ENCODE assay signal across 8 mouse cellular contexts in the genomic region with DNA sequence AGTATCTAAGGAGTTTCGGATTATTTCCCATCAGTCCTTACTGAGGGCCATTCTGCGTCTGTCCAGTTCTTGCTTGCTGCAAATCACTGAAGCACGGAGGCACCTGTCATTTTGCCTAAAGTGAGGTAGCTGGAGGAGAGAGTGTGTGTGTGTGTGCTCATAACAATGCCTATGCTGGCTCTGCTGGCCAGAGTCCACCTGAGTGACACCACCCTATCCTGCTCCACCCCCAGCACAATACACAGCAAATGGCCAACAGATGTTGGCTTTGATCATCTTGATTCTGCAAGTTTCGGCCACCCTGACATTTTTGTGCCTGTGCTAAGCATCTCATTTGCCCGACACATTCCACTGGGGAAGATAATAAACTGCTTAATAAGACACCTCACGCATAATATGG. TPM values are rescaled to one million over a fixed set of nuclear protein-coding genes. Genes with fewer than 3 reads are reported as not detected.
A peak's percentile ranks its signal among the peaks of the same experiment; 100 is the strongest.
DNase-seq lines count a peak whose midpoint lies in the region; ATAC-seq and TF ChIP-seq lines count a peak whose summit lies in the region.

No protein-coding gene starts in this region.

- H3K27ac ChIP-seq in lung, postnatal 0 days (ENCODE audit: low read length), result no peak overlapping the region
- no peak overlapping the region for H3K27ac ChIP-seq in heart, postnatal 0 days (ENCODE audit: low read depth)
- no peak overlapping the region for H3K27ac ChIP-seq in limb, embryonic 15.5 days
- H3K27ac ChIP-seq in stomach, embryonic 15.5 days, result 0 out of 2 replicates have a peak overlapping the region, but pooled peaks have one; percentile 79

- H3K4me1 ChIP-seq in lung, postnatal 0 days (ENCODE audit: insufficient read depth, low read depth, low read length), result peaks cover 31% of the 10 kb centered on the region; the same call in 1 of the 2 replicates
- peaks cover 25% of the 10 kb centered on the region; the same call in 1 of the 2 replicates for H3K4me1 ChIP-seq in heart, postnatal 0 days (ENCODE audit: control insufficient read depth, insufficient read depth)
- H3K4me1 ChIP-seq in limb, embryonic 15.5 days, result peaks cover 35% of the 10 kb centered on the region
- peaks cover 47% of the 10 kb centered on the region for H3K4me1 ChIP-seq in stomach, embryonic 15.5 days

- no peaks in the 10 kb centered on the region for H3K36me3 ChIP-seq in lung, postnatal 0 days (ENCODE audit: insufficient read depth, low read length)
- no peaks in the 10 kb centered on the region for H3K36me3 ChIP-seq in heart, postnatal 0 days (replicated peaks; ENCODE audit: control insufficient read depth, insufficient read depth, low read length)
- no peaks in the 10 kb centered on the region for H3K36me3 ChIP-seq in limb, embryonic 15.5 days
- no peaks in the 10 kb centered on the region for H3K36me3 ChIP-seq in stomach, embryonic 15.5 days

- no peak overlapping the region for H3K9ac ChIP-seq in lung, postnatal 0 days (replicated peaks; ENCODE audit: low read depth)
- H3K9ac ChIP-seq in heart, postnatal 0 days (replicated peaks; ENCODE audit: low read depth, low read length), result no peak overlapping the region
- H3K9ac ChIP-seq in limb, embryonic 15.5 days, result no peak overlapping the region
- H3K9ac ChIP-seq in stomach, embryonic 15.5 days, result no peak overlapping the region

- H3K9me3 ChIP-seq in lung, postnatal 0 days (ENCODE audit: low read length), result no peaks in the 10 kb centered on the region
- H3K9me3 ChIP-seq in heart, postnatal 0 days (replicated peaks; ENCODE audit: control insufficient read depth, low read length), result no peaks in the 10 kb centered on the region
- no peaks in the 10 kb centered on the region for H3K9me3 ChIP-seq in limb, embryonic 15.5 days
- no peaks in the 10 kb centered on the region for H3K9me3 ChIP-seq in stomach, embryonic 15.5 days

- no peak overlapping the region for H3K4me3 ChIP-seq in lung, postnatal 0 days (ENCODE audit: low read depth, low read length)
- H3K4me3 ChIP-seq in heart, postnatal 0 days (ENCODE audit: low read depth, low read length), result no peak overlapping the region
- H3K4me3 ChIP-seq in limb, embryonic 15.5 days, result peak overlapping the region; percentile 56
- H3K4me3 ChIP-seq in stomach, embryonic 15.5 days (replicated peaks), result peak overlapping the region; percentile 80

- 73% methylated on average over 6 of the region's 6 CpGs for WGBS in lung, postnatal 0 days
- WGBS in heart, postnatal 0 days, result 84% methylated on average over 6 of the region's 6 CpGs
- WGBS in limb, embryonic 15.5 days, result 51% methylated on average over 6 of the region's 6 CpGs
- WGBS in stomach, embryonic 15.5 days, result 75% methylated on average over 6 of the region's 6 CpGs

- no peak for TF ChIP-seq CTCF in lung, postnatal 0 days (IDR thresholded peaks at IDR 0.05)
- TF ChIP-seq CTCF in heart, postnatal 0 days (IDR thresholded peaks at IDR 0.05; ENCODE audit: low read depth), result no peak

- DNase-seq in lung, postnatal 0 days (ENCODE audit: low spot score), result no peak
- DNase-seq in lung, postnatal 10 days, result no peak
- DNase-seq in heart, postnatal 0 days (ENCODE audit: low spot score), result no peak
- DNase-seq in cerebellum, adult 11 months, result no peak
- DNase-seq in adrenal gland, adult (ENCODE audit: inconsistent age in 2 of 2, low spot score in 1 of 2), result no peak

- H3K27me3 ChIP-seq in lung, postnatal 0 days (replicated peaks; ENCODE audit: insufficient read depth, low read length), result no peaks in the 10 kb centered on the region
- H3K27me3 ChIP-seq in heart, postnatal 0 days (ENCODE audit: control insufficient read depth, insufficient read depth, low read length), result peaks cover 10% of the 10 kb centered on the region
- peaks cover 8% of the 10 kb centered on the region for H3K27me3 ChIP-seq in limb, embryonic 15.5 days
- 0 out of 2 replicates have a peak, but pooled peaks cover 3% of the 10 kb centered on the region for H3K27me3 ChIP-seq in stomach, embryonic 15.5 days (replicated peaks)

- ATAC-seq in lung, postnatal 0 days, result no peak
- ATAC-seq in heart, postnatal 0 days (ENCODE audit: insufficient read depth, low read depth), result no peak
- ATAC-seq in limb, embryonic 15.5 days (ENCODE audit: insufficient number of reproducible peaks, low FRiP score, low TSS enrichment, low read depth), result no peak
- no peak for ATAC-seq in stomach, embryonic 15.5 days (ENCODE audit: insufficient read depth, low FRiP score, low read depth)
- ATAC-seq in monocyte, adult 5-6 weeks (replicated peaks; ENCODE audit: insufficient number of reproducible peaks, low FRiP score, low TSS enrichment, poor library complexity, severe bottlenecking), result no peak

- peak overlapping the region; percentile 14; the same call in 1 of the 2 replicates for H3K4me2 ChIP-seq in lung, postnatal 0 days (replicated peaks; ENCODE audit: low read depth, low read length)
- peak overlapping the region; percentile 95; the same call in 1 of the 2 replicates for H3K4me2 ChIP-seq in heart, postnatal 0 days (ENCODE audit: low read depth, low read length)
- H3K4me2 ChIP-seq in limb, embryonic 15.5 days, result peak overlapping the region; percentile 84; the same call in 1 of the 2 replicates
- peak overlapping the region; percentile 77 for H3K4me2 ChIP-seq in stomach, embryonic 15.5 days

- no peak for TF ChIP-seq EP300 in lung, postnatal 0 days (IDR thresholded peaks at IDR 0.05)
- TF ChIP-seq EP300 in heart, postnatal 0 days (IDR thresholded peaks at IDR 0.05; ENCODE audit: low read depth), result no peak

RNA-seq across cellular contexts. Expression of a gene that starts 1.5 kb away (rescaled TPM):
- 34.8 and 36.3 TPM in 2 replicates for polyA plus RNA-seq in lung, postnatal 0 days (2015; fragmentation: Nextera tagmentation; extraction: Ambion mirVana)
- 3.0 and 11.7 TPM in 2 replicates for total RNA-seq in heart, postnatal 0 days (2014; rRNA removed; ENCODE audit: low replicate concordance)
- 5.7 and 6.2 TPM in 2 replicates for polyA plus RNA-seq in heart, postnatal 0 days (2015; fragmentation: Nextera tagmentation; extraction: Ambion mirVana)
- polyA plus RNA-seq in limb, embryonic 15.5 days (2015; fragmentation: Nextera tagmentation; extraction: Ambion mirVana), result 23.3 and 23.4 TPM in 2 replicates
- 26.8 TPM in 2 replicates for polyA plus RNA-seq in stomach, embryonic 15.5 days (2015; fragmentation: Nextera tagmentation; extraction: Ambion mirVana)
- 0.64 to 5.5 TPM (median 3.1 TPM) in 3 replicates for total RNA-seq in monocyte, adult 5-6 weeks (2017)

RNA-seq across cellular contexts. Expression of a gene that starts 17.8 kb away (rescaled TPM):
- polyA plus RNA-seq in lung, postnatal 0 days (2015; fragmentation: Nextera tagmentation; extraction: Ambion mirVana), result 26.0 and 26.7 TPM in 2 replicates
- 6.6 TPM in 1 of 2 replicates, not detected in the other for total RNA-seq in heart, postnatal 0 days (2014; rRNA removed; ENCODE audit: low replicate concordance)
- polyA plus RNA-seq in heart, postnatal 0 days (2015; fragmentation: Nextera tagmentation; extraction: Ambion mirVana), result 0.44 and 0.68 TPM in 2 replicates
- polyA plus RNA-seq in limb, embryonic 15.5 days (2015; fragmentation: Nextera tagmentation; extraction: Ambion mirVana), result 8.4 and 9.7 TPM in 2 replicates
- 4.9 and 7.3 TPM in 2 replicates for polyA plus RNA-seq in stomach, embryonic 15.5 days (2015; fragmentation: Nextera tagmentation; extraction: Ambion mirVana)
- total RNA-seq in monocyte, adult 5-6 weeks (2017), result 3.0 to 4.9 TPM (median 3.5 TPM) in 3 replicates

Comparison
In these comparisons a context has a peak if more than half of its experiments do, and no peak if none do; other contexts are left out.
1. H3K4me2 ChIP-seq: peak in every context shown above with its lines; median percentile 95 in heart, postnatal 0 days; 84 in limb, embryonic 15.5 days; 77 in stomach, embryonic 15.5 days; 14 in lung, postnatal 0 days.
2. H3K4me3 ChIP-seq: peak in limb, embryonic 15.5 days (single experiment) and stomach, embryonic 15.5 days (single experiment); none in lung, postnatal 0 days (single experiment) and heart, postnatal 0 days (single experiment).